Mouse (Mus musculus) spleen, adult 2 months (tissue): ENCODE measurements around the gene Terf2ip. TPM values are rescaled to one million over a fixed set of nuclear protein-coding genes. Genes with fewer than 3 reads are reported as not detected.

ENCODE experiments used
- DNase-seq, 2 experiments: peaks; one replicate each; pipeline versions ENCODE4 v3.0.0 to v3.0.0-alpha.2; 2012 to 2021; ENCODE audit warnings: low spot score in 2 of 2, low read depth in 1 of 2
- H3K27ac ChIP-seq: fragments of 200-500 bp; 2 replicates; pipeline ENCODE4 v1.5.1; 2012; ENCODE audit warnings: low read length, inconsistent platforms; ENCODE audit not compliant: insufficient read depth
- H3K27me3 ChIP-seq: fragments of 200-500 bp; 2 replicates; pipeline ENCODE4 v1.6.1; 2012; ENCODE audit warnings: mild to moderate bottlenecking, moderate library complexity, low read length, inconsistent platforms; ENCODE audit not compliant: control insufficient read depth, insufficient read depth
- H3K36me3 ChIP-seq: fragments of 200-500 bp; 2 replicates; pipeline ENCODE4 v1.6.1; 2012; ENCODE audit warnings: mild to moderate bottlenecking, low read length, inconsistent platforms; ENCODE audit not compliant: control insufficient read depth, insufficient read depth
- H3K4me1 ChIP-seq: fragments of 200-500 bp; 2 replicates; pipeline ENCODE4 v1.6.1; 2011; ENCODE audit warnings: inconsistent platforms; ENCODE audit not compliant: control insufficient read depth, insufficient read depth, insufficient read length
- H3K4me3 ChIP-seq: fragments of 200-500 bp; 2 replicates; pipeline ENCODE4 v1.5.1; 2011; ENCODE audit warnings: mild to moderate bottlenecking, inconsistent platforms; ENCODE audit not compliant: insufficient read depth, insufficient read length; ENCODE audit errors: extremely low read depth
- CTCF ChIP-seq: fragments of 200-500 bp; IDR thresholded peaks from 2 replicates; pipeline ENCODE4 v1.5.1; 2011; ENCODE audit warnings: mild to moderate bottlenecking, inconsistent platforms; ENCODE audit not compliant: insufficient read depth, insufficient read length, insufficient replicate concordance; ENCODE audit errors: extremely low read depth
- POLR2A ChIP-seq: fragments of 200-500 bp; IDR thresholded peaks from 2 replicates; pipeline ENCODE4 v1.6.1; 2011; ENCODE audit warnings: low read depth, low read length, inconsistent platforms
- WGBS: fragments of 180-500 bp; shearing (Covaris S2); methylation state at CpG from one replicate; pipeline ENCODE4 v1.1.7; 2018; 5-methylcytosine and 5-hydroxymethylcytosine counted together
- polyA plus RNA-seq: library from polyadenylated mRNA; depleted of rRNA; stranded (reverse); fragments of >200 nt; gene quantifications from 2 replicates; pipeline ENCODE4 v1.2.3, GENCODE M21; 2012

Terf2ip gene
- polyA plus RNA-seq, 1 experiment = 6.9 TPM

GRCm38 (mm10) chr8:111982116-111982515, 29.1 kb upstream of the Terf2ip start:
- H3K27me3 ChIP-seq = no peaks in the 10 kb centered on the region
- H3K27ac ChIP-seq = no peak overlapping the region
- DNase-seq = no peak
- no peak overlapping the region for H3K4me3 ChIP-seq
- peaks cover 15% of the 10 kb centered on the region for H3K36me3 ChIP-seq
- H3K4me1 ChIP-seq = no peaks in the 10 kb centered on the region; the same call in 1 of the 2 replicates
- WGBS = 82% methylated on average over 7 of the region's 7 CpGs
- TF ChIP-seq CTCF = no peak
- TF ChIP-seq POLR2A = no peak

- TF ChIP-seq CTCF = no peak
- TF ChIP-seq POLR2A = no peak
- 85% methylated on average over 10 of the region's 10 CpGs for WGBS
Observed at GRCm38 (mm10) chr8:111984511-111984910, 26.7 kb upstream of the Terf2ip start.

DNA sequence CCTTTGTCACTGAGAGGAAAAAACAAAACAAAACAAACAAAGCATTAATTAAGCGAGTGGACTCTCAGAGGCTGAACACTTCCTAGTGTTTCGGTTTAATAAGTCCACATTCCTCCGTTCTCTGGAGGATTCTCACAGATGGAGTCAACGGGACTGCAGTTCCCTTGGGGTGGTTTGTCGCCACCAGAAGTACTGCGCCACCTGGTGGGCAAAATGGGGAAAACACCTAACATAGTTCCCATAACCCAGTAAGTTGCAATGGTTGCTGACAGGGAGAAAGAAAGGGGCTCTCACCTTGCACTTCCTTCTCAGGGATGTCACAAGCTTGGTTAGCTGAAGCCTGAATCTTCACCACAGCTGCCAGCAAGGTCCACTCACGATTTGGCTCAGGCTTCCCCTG, 21.3 kb upstream of the Terf2ip start:
- WGBS = 6% methylated on average over 7 of the region's 7 CpGs
- H3K27ac ChIP-seq = no peak overlapping the region
- peak; percentile 57 to 74 for DNase-seq
- H3K4me1 ChIP-seq = no peaks in the 10 kb centered on the region
- no peaks in the 10 kb centered on the region for H3K27me3 ChIP-seq
- no peak overlapping the region for H3K4me3 ChIP-seq
- TF ChIP-seq CTCF (peak; percentile 73; the same call in 1 of the 2 replicates), POLR2A (no peak)
- H3K36me3 ChIP-seq = peaks cover 18% of the 10 kb centered on the region

More at GRCm38 (mm10) chr8:111984511-111984910, 26.7 kb upstream of the Terf2ip start:
- Histone ChIP-seq H3K27ac (no peak overlapping the region), H3K4me1 (no peaks in the 10 kb centered on the region), H3K4me3 (no peak overlapping the region), H3K27me3 (no peaks in the 10 kb centered on the region), H3K36me3 (peaks cover 16% of the 10 kb centered on the region)
- no peak for DNase-seq

DNA sequence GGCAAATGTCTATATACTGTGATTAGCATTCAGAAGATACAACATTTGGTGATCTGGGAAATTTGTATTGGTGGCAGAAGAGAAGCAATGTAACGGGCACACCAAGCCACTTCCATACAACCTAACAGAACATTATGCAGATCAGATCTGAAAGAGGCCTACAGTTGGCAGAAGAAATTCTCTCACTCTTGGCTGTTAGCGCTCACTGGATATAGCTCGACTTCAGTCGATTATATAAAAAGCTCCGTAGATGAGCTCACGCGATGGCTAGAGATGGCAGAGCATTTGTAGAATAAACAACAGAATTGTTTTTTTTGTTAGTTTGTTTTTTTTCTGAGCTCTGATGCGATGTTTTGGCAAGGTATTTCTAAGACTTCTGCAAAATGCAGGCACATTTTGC, 19.9 kb upstream of the Terf2ip start:
- no peak overlapping the region for H3K27ac ChIP-seq
- 64% methylated on average over 8 of the region's 8 CpGs for WGBS
- no peaks in the 10 kb centered on the region for H3K4me1 ChIP-seq
- peaks cover 20% of the 10 kb centered on the region for H3K36me3 ChIP-seq
- TF ChIP-seq CTCF = no peak
- no peak for TF ChIP-seq POLR2A
- H3K27me3 ChIP-seq = no peaks in the 10 kb centered on the region
- H3K4me3 ChIP-seq = no peak overlapping the region
- DNase-seq = no peak

- Histone ChIP-seq H3K4me3 (peak within 1 kb of the TSS; percentile 92), H3K4me1 (no peaks in the 10 kb centered on the region), H3K27me3 (no peaks in the 10 kb centered on the region), H3K27ac (no peak within 1 kb of the TSS), H3K36me3 (peaks cover 23% of the 10 kb centered on the region)
- WGBS = 4% methylated on average over 33 of the region's 33 CpGs
- DNase-seq = peak; percentile 73 to 89
- TF ChIP-seq CTCF (no peak), POLR2A (peak; percentile 23; the same call in 1 of the 2 replicates)
Observed at GRCm38 (mm10) chr8:111992013-111992702, 19.0 kb upstream of the Terf2ip start, which contains the start of gene Adat1. Adat1 (minus strand) TSS chr8:111992302.

GRCm38 (mm10) chr8:111992703-111993039, 18.5 kb upstream of the Terf2ip start:
- no peaks in the 10 kb centered on the region for H3K4me1 ChIP-seq
- peaks cover 21% of the 10 kb centered on the region for H3K36me3 ChIP-seq
- 71% methylated on average over 3 of the region's 3 CpGs for WGBS
- DNase-seq = no peak
- TF ChIP-seq POLR2A (no peak), CTCF (no peak)
- H3K4me3 ChIP-seq = no peak overlapping the region
- no peak overlapping the region for H3K27ac ChIP-seq
- no peaks in the 10 kb centered on the region for H3K27me3 ChIP-seq

DNA sequence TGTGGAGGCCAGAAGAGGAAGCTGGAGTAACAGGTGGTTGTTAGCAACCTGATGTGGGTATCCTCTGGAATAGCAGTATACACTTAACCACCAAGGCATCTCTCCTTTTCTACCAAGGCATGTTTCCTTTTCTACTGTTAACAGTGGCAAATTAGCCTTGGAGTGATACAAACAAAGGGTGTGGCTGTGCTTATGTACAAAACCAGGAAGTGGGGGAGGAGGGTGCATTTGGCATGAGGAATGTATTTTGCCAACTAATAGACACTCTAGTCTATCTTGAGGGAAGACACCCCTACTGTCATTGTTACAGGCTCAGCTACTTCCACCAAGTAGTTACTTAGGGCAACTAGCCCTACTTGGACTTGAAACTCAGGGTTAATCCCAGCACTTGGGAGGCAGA, 6.4 kb upstream of the Terf2ip start:
- DNase-seq = no peak
- no peak overlapping the region for H3K4me3 ChIP-seq
- H3K27me3 ChIP-seq = no peaks in the 10 kb centered on the region
- no peaks in the 10 kb centered on the region for H3K4me1 ChIP-seq
- H3K27ac ChIP-seq = no peak overlapping the region
- TF ChIP-seq POLR2A = no peak
- no peak for TF ChIP-seq CTCF
- H3K36me3 ChIP-seq = peaks cover 42% of the 10 kb centered on the region
